Comparison of ENCODE assay signal across 8 mouse cellular contexts in genomic region chr12:69371854-69372671, GRCm38 (mm10). TPM values are rescaled to one million over a fixed set of nuclear protein-coding genes. Genes with fewer than 3 reads are reported as not detected.
DNase-seq lines count a peak whose midpoint lies in the region; ATAC-seq and TF ChIP-seq lines count a peak whose summit lies in the region.

Arf6 (plus strand) TSS chr12:69372150.
Gm9887 (minus strand) TSS chr12:69372458.

- no peaks in the 10 kb centered on the region for H3K27me3 ChIP-seq in heart, embryonic 11.5 days (ENCODE audit: control insufficient read depth, insufficient read depth, low read length)
- no peaks in the 10 kb centered on the region for H3K27me3 ChIP-seq in kidney, embryonic 16.5 days (ENCODE audit: insufficient read depth, low read length)
- H3K27me3 ChIP-seq in liver, adult 2 months (ENCODE audit: control insufficient read depth, insufficient read depth, low read length), result no peaks in the 10 kb centered on the region
- no peaks in the 10 kb centered on the region for H3K27me3 ChIP-seq in myocyte (ENCODE audit: control insufficient read depth, insufficient read depth, insufficient read length)
- no peaks in the 10 kb centered on the region for H3K27me3 ChIP-seq in splenic B cell, adult 2 months (ENCODE audit: control insufficient read depth, insufficient read depth, low read length, poor library complexity, severe bottlenecking)

- peak within 1 kb of the TSS; percentile 87 for H3K4me2 ChIP-seq in heart, embryonic 11.5 days
- peak within 1 kb of the TSS; percentile 84 for H3K4me2 ChIP-seq in kidney, embryonic 16.5 days (replicated peaks; ENCODE audit: low read depth, low read length)
- H3K4me2 ChIP-seq in myocyte (ENCODE audit: low read depth), result peak within 1 kb of the TSS; percentile 93

- TF ChIP-seq POLR2A in liver, adult 2 months (IDR thresholded peaks at IDR 0.05; ENCODE audit: extremely low read depth, insufficient read depth, low read length), result peak; percentile 83; the same call in 1 of the 2 replicates
- TF ChIP-seq POLR2A in myocyte (IDR thresholded peaks at IDR 0.05; ENCODE audit: insufficient read length, low read depth), result peak; percentile 67

- DNase-seq in B cell, adult 2 months, result peak; percentile 98 to 99
- peak; percentile 98 for DNase-seq in brain, adult 2 months (ENCODE audit: low read depth, low spot score)
- peak; percentile 75 for DNase-seq in liver, adult 2 months (ENCODE audit: extremely low read depth, low read depth, low spot score)
- DNase-seq in splenic B cell, adult 2 months (ENCODE audit: low read depth, low spot score), result peak; percentile 99

- no peaks in the 10 kb centered on the region for H3K36me3 ChIP-seq in heart, embryonic 11.5 days (ENCODE audit: control insufficient read depth, insufficient read depth, low read length)
- H3K36me3 ChIP-seq in kidney, embryonic 16.5 days (ENCODE audit: insufficient read depth, low read length), result peaks cover 6% of the 10 kb centered on the region; the same call in 1 of the 2 replicates
- peaks cover 5% of the 10 kb centered on the region for H3K36me3 ChIP-seq in liver, adult 2 months (ENCODE audit: control insufficient read depth, insufficient read depth, low read length)
- H3K36me3 ChIP-seq in myocyte (ENCODE audit: control insufficient read depth, insufficient read depth), result peaks cover 18% of the 10 kb centered on the region
- H3K36me3 ChIP-seq in splenic B cell, adult 2 months (ENCODE audit: control insufficient read depth, insufficient read depth, low read length, poor library complexity, severe bottlenecking), result peaks cover 13% of the 10 kb centered on the region

- H3K9ac ChIP-seq in heart, embryonic 11.5 days (ENCODE audit: low read depth, low read length), result peak within 1 kb of the TSS; percentile 98
- peak within 1 kb of the TSS; percentile 99 for H3K9ac ChIP-seq in kidney, embryonic 16.5 days (replicated peaks; ENCODE audit: low read length)
- H3K9ac ChIP-seq in liver, adult 2 months (ENCODE audit: low read depth, low read length), result peak within 1 kb of the TSS; percentile 99

- H3K4me3 ChIP-seq in heart, embryonic 11.5 days (ENCODE audit: low read depth, low read length), result peak within 1 kb of the TSS; percentile 90
- H3K4me3 ChIP-seq in kidney, embryonic 16.5 days (ENCODE audit: low read length), result peak within 1 kb of the TSS; percentile 100
- H3K4me3 ChIP-seq in liver, adult 2 months (ENCODE audit: insufficient read depth, low read depth, low read length), result peak within 1 kb of the TSS; percentile 87
- peak within 1 kb of the TSS; percentile 74 for H3K4me3 ChIP-seq in myocyte

- no peaks in the 10 kb centered on the region for H3K9me3 ChIP-seq in heart, embryonic 11.5 days (replicated peaks; ENCODE audit: control insufficient read depth, low read length)
- no peaks in the 10 kb centered on the region for H3K9me3 ChIP-seq in kidney, embryonic 16.5 days (ENCODE audit: low read length)

- peak within 1 kb of the TSS; percentile 93 for H3ac ChIP-seq in myocyte (ENCODE audit: control insufficient read depth, insufficient read length)

- peaks cover 17% of the 10 kb centered on the region for H3K79me2 ChIP-seq in liver, adult 2 months (ENCODE audit: control insufficient read depth, insufficient read depth, low read length)
- peaks cover 46% of the 10 kb centered on the region for H3K79me2 ChIP-seq in myocyte (ENCODE audit: control insufficient read depth, insufficient read depth)

- WGBS in heart, embryonic 11.5 days (ENCODE audit: insufficient replicate concordance), result under 1% methylated on average over 103 of the region's 121 CpGs
- WGBS in kidney, embryonic 16.5 days, result under 1% methylated on average over 108 of the region's 121 CpGs
- under 1% methylated on average over 121 of the region's 121 CpGs for WGBS in liver, adult 2 months

- H3K27ac ChIP-seq in heart, embryonic 11.5 days (ENCODE audit: low read depth, low read length), result peak within 1 kb of the TSS; percentile 97
- H3K27ac ChIP-seq in kidney, embryonic 16.5 days (ENCODE audit: low read length), result peak within 1 kb of the TSS; percentile 99
- peak within 1 kb of the TSS; percentile 98 for H3K27ac ChIP-seq in liver, adult 2 months (replicated peaks; ENCODE audit: insufficient read depth, low read depth, low read length)

- no peak for TF ChIP-seq CTCF in liver, adult 2 months (IDR thresholded peaks at IDR 0.05; ENCODE audit: low read depth, low read length)

- H3K4me1 ChIP-seq in heart, embryonic 11.5 days (ENCODE audit: control insufficient read depth, insufficient read depth, low read length), result peaks cover 9% of the 10 kb centered on the region
- H3K4me1 ChIP-seq in kidney, embryonic 16.5 days (ENCODE audit: insufficient read depth, low read length), result peaks cover 18% of the 10 kb centered on the region; the same call in 1 of the 2 replicates
- peaks cover 14% of the 10 kb centered on the region for H3K4me1 ChIP-seq in liver, adult 2 months (ENCODE audit: control insufficient read depth, insufficient read depth, low read length)

- peak; percentile 87 for ATAC-seq in erythroblast, adult 5-6 weeks (replicated peaks; ENCODE audit: low FRiP score, poor library complexity, severe bottlenecking)
- peak; percentile 95 for ATAC-seq in heart, embryonic 11.5 days (replicated peaks; ENCODE audit: insufficient number of reproducible peaks, low FRiP score, low TSS enrichment)
- peak; percentile 95 for ATAC-seq in kidney, embryonic 16.5 days (ENCODE audit: low FRiP score, low TSS enrichment)

TF ChIP-seq in myocyte, 11 proteins besides CTCF, POLR2A, EP300 and RAD21:
- TF ChIP-seq TCF12 (IDR thresholded peaks at IDR 0.05; ENCODE audit: insufficient read depth, poor library complexity, severe bottlenecking) (no peak), E2F4 (IDR thresholded peaks at IDR 0.05; ENCODE audit: insufficient read depth) (peak; percentile 13), MAX (IDR thresholded peaks at IDR 0.05; ENCODE audit: low read depth) (no peak), CEBPB (IDR thresholded peaks at IDR 0.05; ENCODE audit: insufficient read depth, poor library complexity, severe bottlenecking) (no peak), SRF (IDR thresholded peaks at IDR 0.05; ENCODE audit: control insufficient read depth, insufficient read length, low read depth) (no peak), MYOG (IDR thresholded peaks at IDR 0.05; ENCODE audit: control insufficient read depth in 1 of 3, insufficient read depth in 1 of 3, insufficient read length in 2 of 3, low read depth in 2 of 3) (peak in 1 of 3 experiments; percentile 22), USF1 (IDR thresholded peaks at IDR 0.05; ENCODE audit: low read depth) (no peak), POLR2AphosphoS2 (IDR thresholded peaks at IDR 0.05; ENCODE audit: insufficient read length, low read depth) (peak; percentile 63), TCF3 (IDR thresholded peaks at IDR 0.05; ENCODE audit: insufficient read length, low read depth) (no peak), MYOD1 (IDR thresholded peaks at IDR 0.05; ENCODE audit: control insufficient read depth in 1 of 3, insufficient read length in 2 of 3, low read depth in 2 of 3) (peak in 1 of 3 experiments; percentile 57), REST (IDR thresholded peaks at IDR 0.05; ENCODE audit: insufficient read depth, insufficient read length) (no peak)

RNA-seq across cellular contexts. Expression of gene Arf6, which starts in this region (rescaled TPM):
- 21.1 and 28.2 TPM in 2 replicates for total RNA-seq in erythroblast, adult 5-6 weeks (2015; ENCODE audit: low replicate concordance)
- 36.5 and 49.0 TPM in 2 replicates for total RNA-seq in erythroblast, adult 5-6 weeks (2017; ENCODE audit: low replicate concordance)
- polyA plus RNA-seq in heart, embryonic 11.5 days (2014; fragmentation: Nextera tagmentation; extraction: Ambion mirVana), result 38.0 and 41.6 TPM in 2 replicates
- 34.6 and 34.9 TPM in 2 replicates for polyA plus RNA-seq in kidney, embryonic 16.5 days (2015; fragmentation: Nextera tagmentation; extraction: Ambion mirVana)
- 40.7 and 48.3 TPM in 2 replicates for total RNA-seq in liver, adult 2 months (2014; rRNA removed)
- polyA plus RNA-seq in liver, adult 2 months (2012; rRNA removed), result 62.7 and 66.7 TPM in 2 replicates
- 71.4 TPM for polyA plus RNA-seq in myocyte (2012; fragmentation: generic; extraction: Trizol)

RNA-seq across cellular contexts. Expression of gene Gm9887, which starts in this region (rescaled TPM):
- total RNA-seq in erythroblast, adult 5-6 weeks (2015; ENCODE audit: low replicate concordance), result not detected in 2 replicates
- not detected in 2 replicates for total RNA-seq in erythroblast, adult 5-6 weeks (2017; ENCODE audit: low replicate concordance)
- polyA plus RNA-seq in heart, embryonic 11.5 days (2014; fragmentation: Nextera tagmentation; extraction: Ambion mirVana), result 1.3 and 1.5 TPM in 2 replicates
- polyA plus RNA-seq in kidney, embryonic 16.5 days (2015; fragmentation: Nextera tagmentation; extraction: Ambion mirVana), result 1.1 and 1.7 TPM in 2 replicates
- 0.20 and 0.37 TPM in 2 replicates for total RNA-seq in liver, adult 2 months (2014; rRNA removed)
- polyA plus RNA-seq in liver, adult 2 months (2012; rRNA removed), result 0.48 and 0.85 TPM in 2 replicates
- polyA plus RNA-seq in myocyte (2012; fragmentation: generic; extraction: Trizol), result 2.4 TPM

Comparison
In these comparisons a context has a peak if more than half of its experiments do, and no peak if none do; other contexts are left out.
1. Peak in every context shown above with its lines: DNase-seq, ATAC-seq, H3K4me3 ChIP-seq and H3K27ac ChIP-seq.